Mouse (Mus musculus) MEL (cell line): ENCODE data around the gene Rprd1b. TPM values are rescaled to one million over a fixed set of nuclear protein-coding genes. Genes with fewer than 3 reads are reported as not detected.
A peak's percentile ranks its signal among the peaks of the same experiment; 100 is the strongest.

Experiments used
- DNase-seq: peaks from one replicate; pipeline ENCODE4 v3.0.0; 2011; ENCODE audit warnings: low read depth, low spot score
- H3K27ac ChIP-seq: 2 replicates; pipeline ENCODE4 v1.5.1; 2012; ENCODE audit warnings: low read depth, mild to moderate bottlenecking, control low read depth, low read length, moderate library complexity; ENCODE audit not compliant: control insufficient read depth
- H3K27me3 ChIP-seq, 2 experiments: fragments of 150-350 bp in 1 of 2; sonication (generic) in 1 of 2; 2 replicates each; pipeline ENCODE4 v1.6.1; 2012; ENCODE audit warnings: low read length in 2 of 2, mild to moderate bottlenecking in 2 of 2, improper control_type of control experiment in 1 of 2, moderate library complexity in 1 of 2; ENCODE audit not compliant: insufficient read depth in 2 of 2, control insufficient read depth in 1 of 2
- H3K36me3 ChIP-seq, 2 experiments: 2 replicates each; pipeline ENCODE4 v1.6.1; 2012 to 2014; ENCODE audit warnings: low read length in 2 of 2, improper control_type of control experiment in 1 of 2, inconsistent platforms in 1 of 2, mild to moderate bottlenecking in 1 of 2; ENCODE audit not compliant: insufficient read depth in 2 of 2, control insufficient read depth in 1 of 2
- H3K4me1 ChIP-seq, 2 experiments: fragments of 150-350 bp in 1 of 2; sonication (generic) in 1 of 2; 2 replicates each; pipeline ENCODE4 v1.6.1; 2012; ENCODE audit warnings: low read length in 2 of 2, improper control_type of control experiment in 1 of 2, mild to moderate bottlenecking in 1 of 2; ENCODE audit not compliant: insufficient read depth in 2 of 2, control insufficient read depth in 1 of 2
- H3K4me3 ChIP-seq, 2 experiments: fragments of 150-350 bp in 1 of 2; sonication (generic) in 1 of 2; 2 replicates each; pipeline ENCODE4 v1.5.1; 2012; ENCODE audit warnings: low read depth in 2 of 2, low read length in 2 of 2, mild to moderate bottlenecking in 2 of 2, moderate library complexity in 2 of 2, control low read depth in 1 of 2, improper control_type of control experiment in 1 of 2; ENCODE audit not compliant: control insufficient read depth in 1 of 2, insufficient read depth in 1 of 2
- H3K79me2 ChIP-seq: 2 replicates; pipeline ENCODE4 v1.6.1; 2012; ENCODE audit warnings: mild to moderate bottlenecking, low read length, moderate library complexity; ENCODE audit not compliant: control insufficient read depth, poor library complexity, insufficient read depth
- H3K9ac ChIP-seq: 2 replicates; pipeline ENCODE4 v1.6.1; 2012; ENCODE audit warnings: low read depth, mild to moderate bottlenecking, control low read depth, low read length, moderate library complexity; ENCODE audit not compliant: control insufficient read depth, poor library complexity, severe bottlenecking
- H3K9me3 ChIP-seq: fragments of 150-350 bp; sonication (generic); replicated peaks from 2 replicates; pipeline ENCODE4 v1.6.1; 2012; ENCODE audit warnings: mild to moderate bottlenecking, low read length, improper control_type of control experiment, moderate library complexity; ENCODE audit not compliant: insufficient read depth
- BHLHE40 ChIP-seq: IDR thresholded peaks from 2 replicates; pipeline ENCODE4 v1.6.1; 2012; ENCODE audit warnings: low read depth, mild to moderate bottlenecking, inconsistent platforms, low read length, improper control_type of control experiment, borderline replicate concordance
- CHD2 ChIP-seq: IDR thresholded peaks from 2 replicates; pipeline ENCODE4 v1.6.1; 2011; ENCODE audit warnings: low read length, improper control_type of control experiment
- CTCF ChIP-seq, 3 experiments: IDR thresholded peaks in 2 of 3; conservative IDR thresholded peaks in 1 of 3; 2 replicates each; pipeline ENCODE4 v1.5.1; 2011 to 2012; ENCODE audit warnings: low read length in 3 of 3, low read depth in 2 of 3, mild to moderate bottlenecking in 2 of 3, improper control_type of control experiment in 1 of 3, inconsistent platforms in 1 of 3, mixed read lengths in 1 of 3, moderate library complexity in 1 of 3; ENCODE audit not compliant: control insufficient read depth in 1 of 3, insufficient read depth in 1 of 3, poor library complexity in 1 of 3, severe bottlenecking in 1 of 3
- E2F4 ChIP-seq: IDR thresholded peaks from 2 replicates; pipeline ENCODE4 v1.6.1; 2011; ENCODE audit warnings: low read depth, low read length, improper control_type of control experiment, borderline replicate concordance
- GATA1 ChIP-seq: IDR thresholded peaks from 2 replicates; pipeline ENCODE4 v1.6.1; 2011; ENCODE audit warnings: low read depth, low read length, improper control_type of control experiment
- HCFC1 ChIP-seq: IDR thresholded peaks from 2 replicates; pipeline ENCODE4 v1.6.1; 2012; ENCODE audit warnings: low read depth, mild to moderate bottlenecking, inconsistent platforms, low read length, improper control_type of control experiment, moderate library complexity
- MAFK ChIP-seq: IDR thresholded peaks from 2 replicates; pipeline ENCODE4 v1.6.1; 2011; ENCODE audit warnings: low read depth, mild to moderate bottlenecking, low read length, improper control_type of control experiment, borderline replicate concordance
- MAZ ChIP-seq: IDR thresholded peaks from 2 replicates; pipeline ENCODE4 v1.6.1; 2012; ENCODE audit warnings: low read depth, mild to moderate bottlenecking, inconsistent platforms, low read length, improper control_type of control experiment
- MEF2A ChIP-seq: IDR thresholded peaks from 2 replicates; pipeline ENCODE4 v1.6.1; 2014; ENCODE audit warnings: low read depth, mild to moderate bottlenecking, inconsistent platforms, low read length, improper control_type of control experiment; ENCODE audit not compliant: poor library complexity, insufficient replicate concordance, severe bottlenecking; ENCODE audit errors: extremely low read depth
- MXI1 ChIP-seq: IDR thresholded peaks from 2 replicates; pipeline ENCODE4 v1.6.1; 2011; ENCODE audit warnings: mild to moderate bottlenecking, low read depth, low read length, improper control_type of control experiment
- NRF1 ChIP-seq: IDR thresholded peaks from 2 replicates; pipeline ENCODE4 v1.6.1; 2014; ENCODE audit warnings: low read depth, mild to moderate bottlenecking, inconsistent platforms, low read length, improper control_type of control experiment, moderate library complexity; ENCODE audit not compliant: poor library complexity, insufficient read depth, severe bottlenecking
- RCOR1 ChIP-seq: IDR thresholded peaks from 2 replicates; pipeline ENCODE4 v1.6.1; 2012; ENCODE audit warnings: low read depth, mild to moderate bottlenecking, inconsistent platforms, low read length, improper control_type of control experiment
- SIN3A ChIP-seq: IDR thresholded peaks from 2 replicates; pipeline ENCODE4 v1.6.1; 2012; ENCODE audit warnings: low read length, improper control_type of control experiment, inconsistent platforms
- SMC3 ChIP-seq: IDR thresholded peaks from 2 replicates; pipeline ENCODE4 v1.6.1; 2011; ENCODE audit warnings: low read depth, low read length, improper control_type of control experiment
- TAL1 ChIP-seq: IDR thresholded peaks from 2 replicates; pipeline ENCODE4 v1.6.1; 2012; ENCODE audit warnings: mild to moderate bottlenecking, inconsistent platforms, low read length, moderate library complexity, mixed read lengths
- TCF12 ChIP-seq: IDR thresholded peaks from 2 replicates; pipeline ENCODE4 v1.6.1; 2014; ENCODE audit warnings: low read depth, mild to moderate bottlenecking, inconsistent platforms, low read length, improper control_type of control experiment, moderate library complexity
- USF2 ChIP-seq, 2 experiments: IDR thresholded peaks; 2 replicates each; pipeline ENCODE4 v1.6.1; 2011 to 2012; ENCODE audit warnings: improper control_type of control experiment in 2 of 2, low read length in 2 of 2, borderline replicate concordance in 1 of 2, inconsistent platforms in 1 of 2, low read depth in 1 of 2, mild to moderate bottlenecking in 1 of 2; ENCODE audit not compliant: insufficient read depth in 1 of 2
- ZKSCAN1 ChIP-seq: IDR thresholded peaks from 2 replicates; pipeline ENCODE4 v1.6.1; 2012; ENCODE audit warnings: low read depth, mild to moderate bottlenecking, inconsistent platforms, low read length, improper control_type of control experiment, moderate library complexity
- polyA plus RNA-seq, 2 experiments: library from polyadenylated mRNA; stranded (reverse) in 1 of 2; unstranded in 1 of 2; fragments of >175 nt in 1 of 2; fragments of >200 nt in 1 of 2; gene quantifications; 2 replicates each; pipeline versions ENCODE4 v1.2.1 to v1.2.4; 2012; ENCODE audit warnings: low replicate concordance in 2 of 2, low read depth in 1 of 2; ENCODE audit not compliant: insufficient read length in 2 of 2, insufficient read depth in 1 of 2, missing spikeins in 1 of 2
- total RNA-seq: library from RNA; depleted of rRNA; stranded (reverse); fragments of 300-350 nt; gene quantifications from 2 replicates; pipeline ENCODE4 v1.2.3, GENCODE M21; 2012

Rprd1b gene
- total and polyA plus RNA-seq, 3 experiments = 14.2 to 35.1 TPM; not detected in 1

DNA sequence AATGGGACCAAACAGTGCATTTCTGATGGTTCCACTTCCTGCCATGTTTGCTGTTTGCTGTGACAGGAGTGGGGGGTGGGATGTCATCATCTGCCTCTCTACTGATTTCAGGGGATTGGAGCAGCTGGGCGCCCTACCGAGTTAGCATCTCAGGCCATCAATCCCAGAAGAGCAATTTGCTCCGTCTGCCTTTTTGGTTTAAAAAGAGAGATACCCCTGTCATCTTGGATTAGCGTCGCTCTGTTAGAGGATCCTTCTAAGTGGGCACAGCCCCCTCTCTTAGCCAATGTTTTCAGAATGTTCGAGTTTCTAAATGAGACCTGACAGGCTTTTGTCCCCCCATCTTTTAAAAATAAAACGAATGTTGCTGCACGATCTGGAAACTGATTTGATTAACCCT is 129.4 kb downstream of the Rprd1b start:
- peaks cover 4 to 14% of the 10 kb centered on the region in 2 experiments for H3K4me1 ChIP-seq
- H3K27me3 ChIP-seq = no peaks in the 10 kb centered on the region

GRCm38 (mm10) chr2:158159376-158160235 is 131.3 kb downstream of the Rprd1b start:
- H3K4me3 ChIP-seq = peak overlapping the region; percentile 45 to 49
- DNase-seq = peak; percentile 40
- no peaks in the 10 kb centered on the region for H3K27me3 ChIP-seq
- no peak overlapping the region; the same call in 1 of the 2 replicates for H3K27ac ChIP-seq
- no peak for TF ChIP-seq USF2 (IDR thresholded peaks at IDR 0.05; ENCODE audit: borderline replicate concordance in 1 of 2, insufficient read depth in 1 of 2, low read depth in 1 of 2, low read length in 2 of 2)
- peak; percentile 22; the same call in 1 of the 2 replicates for TF ChIP-seq MXI1
- TF ChIP-seq TCF12 = no peak
- TF ChIP-seq MEF2A = no peak
- TF ChIP-seq ZKSCAN1 = no peak
- TF ChIP-seq SIN3A = 0 out of 2 replicates have a peak, but pooled peaks have one; percentile 26
- no peak for TF ChIP-seq MAZ
- TF ChIP-seq BHLHE40 = no peak
- TF ChIP-seq, all 39 proteins: peak for 2
- Histone ChIP-seq H3K79me2 (no peaks in the 10 kb centered on the region), H3K4me1 (0 out of 4 replicates have a peak, but pooled peaks cover 0 to 9% of the 10 kb centered on the region in 2 experiments), H3K9ac (peak overlapping the region; percentile 55), H3K9me3 (no peaks in the 10 kb centered on the region), H3K36me3 (no peaks in the 10 kb centered on the region)

More for the DNA sequence above, 129.4 kb downstream of the Rprd1b start:
- H3K9me3 ChIP-seq = no peaks in the 10 kb centered on the region
- H3K36me3 ChIP-seq = peaks cover 0 to 4% of the 10 kb centered on the region in 2 experiments; a peak in 2 of 4 replicates
- no peaks in the 10 kb centered on the region for H3K79me2 ChIP-seq
- H3K9ac ChIP-seq = no peak overlapping the region
- DNase-seq = no peak
- TF ChIP-seq MXI1 = no peak
- TF ChIP-seq CHD2 = no peak
- no peak for TF ChIP-seq RCOR1
- no peak for TF ChIP-seq GATA1
- TF ChIP-seq MAFK = no peak
- no peak for TF ChIP-seq BHLHE40
- no peak for TF ChIP-seq USF2 (IDR thresholded peaks at IDR 0.05; ENCODE audit: borderline replicate concordance in 1 of 2, insufficient read depth in 1 of 2, low read depth in 1 of 2, low read length in 2 of 2)
- TF ChIP-seq CTCF (IDR thresholded peaks at IDR 0.05 in 2 of 3, conservative IDR thresholded peaks at IDR 0.05 in 1 of 3; ENCODE audit: control insufficient read depth in 1 of 3, insufficient read depth in 1 of 3, low read depth in 2 of 3, low read length in 3 of 3, poor library complexity in 1 of 3, severe bottlenecking in 1 of 3) = no peak
- no peak for TF ChIP-seq TAL1
- no peak for TF ChIP-seq ZKSCAN1
- no peak for TF ChIP-seq HCFC1
- TF ChIP-seq NRF1 = no peak
- no peak for TF ChIP-seq MEF2A
- no peak for TF ChIP-seq E2F4
- no peak for TF ChIP-seq SMC3
- H3K27ac ChIP-seq = no peak overlapping the region
- no peak overlapping the region for H3K4me3 ChIP-seq
